Comparison of ENCODE assay signal across 19 mouse cellular contexts in the genomic region with DNA sequence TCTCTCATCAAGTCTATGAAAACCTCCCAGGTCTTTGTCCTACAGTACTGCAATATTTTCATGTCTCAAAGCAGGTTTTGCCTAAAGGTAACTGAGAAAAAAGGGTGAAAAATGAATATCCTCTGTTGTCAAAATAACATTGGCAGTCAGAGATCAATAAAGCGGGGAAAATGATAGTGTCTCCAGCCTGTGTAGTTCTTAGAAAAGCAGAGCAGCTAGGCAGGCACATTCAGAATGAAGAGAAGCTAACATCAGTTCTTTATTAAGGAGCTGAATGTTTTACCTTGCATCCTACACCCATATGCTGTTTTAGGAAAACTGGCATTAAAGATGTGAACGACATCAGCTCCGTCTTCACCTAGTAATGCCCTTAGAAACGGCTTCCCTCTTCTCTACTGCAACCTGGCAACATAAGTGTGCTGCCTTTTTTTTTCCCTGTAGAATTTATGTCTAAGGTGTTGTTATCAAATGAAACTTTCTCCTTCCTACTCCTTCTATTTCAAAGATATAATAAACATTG.
DNase-seq lines count a peak whose midpoint lies in the region; ATAC-seq and TF ChIP-seq lines count a peak whose summit lies in the region.
"Had no signal": no experiment of that assay in that cellular context is flagged by ENCODE, and none has a peak within 500 bp of the region (broad histone marks: within the 10 kb centered on the region; RNA-seq: fewer than 3 reads in every experiment).

No protein-coding gene starts in this region.

- H3K36me3 ChIP-seq in forebrain, embryonic 14.5 days (ENCODE audit: control insufficient read depth, insufficient read depth, low read length): no peaks in the 10 kb centered on the region
- no peaks in the 10 kb centered on the region for H3K36me3 ChIP-seq in forebrain, embryonic 11.5 days (ENCODE audit: control insufficient read depth, insufficient read depth, low read length)
- no peaks in the 10 kb centered on the region for H3K36me3 ChIP-seq in hindbrain, postnatal 0 days (ENCODE audit: insufficient read depth, low read length)
- H3K36me3 ChIP-seq in hindbrain, embryonic 10.5 days: no peaks in the 10 kb centered on the region
- H3K36me3 ChIP-seq in forebrain, postnatal 0 days (ENCODE audit: insufficient read depth): no peaks in the 10 kb centered on the region
- H3K36me3 ChIP-seq: embryonic facial prominence, embryonic 13.5 days; heart, embryonic 10.5 days; heart, embryonic 15.5 days had no signal

- peaks cover 24% of the 10 kb centered on the region for H3K4me1 ChIP-seq in forebrain, embryonic 14.5 days (ENCODE audit: control insufficient read depth, insufficient read depth, low read length)
- peaks cover 3% of the 10 kb centered on the region; the same call in 1 of the 2 replicates for H3K4me1 ChIP-seq in forebrain, embryonic 11.5 days (replicated peaks; ENCODE audit: control insufficient read depth, insufficient read depth, low read length)
- H3K4me1 ChIP-seq in hindbrain, postnatal 0 days (ENCODE audit: insufficient read depth, low read length): peaks cover 4% of the 10 kb centered on the region; the same call in 1 of the 2 replicates
- peaks cover 17% of the 10 kb centered on the region for H3K4me1 ChIP-seq in hindbrain, embryonic 10.5 days (replicated peaks)
- H3K4me1 ChIP-seq in forebrain, postnatal 0 days (ENCODE audit: insufficient read depth): peaks cover 4% of the 10 kb centered on the region
- H3K4me1 ChIP-seq: heart, embryonic 15.5 days had no signal

- no peak for TF ChIP-seq POLR2A in brain, embryonic 14.5 days (IDR thresholded peaks at IDR 0.05; ENCODE audit: borderline replicate concordance, extremely low read depth, insufficient read depth, insufficient read length, poor library complexity, severe bottlenecking)

- peak overlapping the region; percentile 38; the same call in 1 of the 2 replicates for H3K9ac ChIP-seq in forebrain, embryonic 14.5 days (ENCODE audit: low read length)
- no peak overlapping the region for H3K9ac ChIP-seq in forebrain, embryonic 11.5 days (ENCODE audit: low read length)
- peak overlapping the region; percentile 46 for H3K9ac ChIP-seq in hindbrain, postnatal 0 days (replicated peaks; ENCODE audit: low read length)
- peak overlapping the region; percentile 54 for H3K9ac ChIP-seq in forebrain, postnatal 0 days
- H3K9ac ChIP-seq: embryonic facial prominence, embryonic 13.5 days; heart, embryonic 15.5 days had no signal

- no peak overlapping the region for H3K4me3 ChIP-seq in forebrain, embryonic 14.5 days (ENCODE audit: low read depth, low read length)
- H3K4me3 ChIP-seq in forebrain, embryonic 11.5 days (ENCODE audit: low read depth, low read length): no peak overlapping the region
- H3K4me3 ChIP-seq in hindbrain, postnatal 0 days (ENCODE audit: low read length): no peak overlapping the region
- no peak overlapping the region for H3K4me3 ChIP-seq in hindbrain, embryonic 10.5 days
- H3K4me3 ChIP-seq in forebrain, postnatal 0 days (ENCODE audit: low read depth, low read length): no peak overlapping the region
- H3K4me3 ChIP-seq: embryonic facial prominence, embryonic 13.5 days; heart, embryonic 10.5 days; heart, embryonic 15.5 days had no signal

- peak overlapping the region; percentile 73 for H3K27ac ChIP-seq in forebrain, embryonic 14.5 days (ENCODE audit: low read depth, low read length)
- H3K27ac ChIP-seq in forebrain, embryonic 11.5 days (ENCODE audit: low read depth, low read length): no peak overlapping the region
- peak overlapping the region; percentile 79 for H3K27ac ChIP-seq in hindbrain, postnatal 0 days
- no peak overlapping the region for H3K27ac ChIP-seq in hindbrain, embryonic 10.5 days
- peak overlapping the region; percentile 93 for H3K27ac ChIP-seq in forebrain, postnatal 0 days (ENCODE audit: low read depth, low read length)
- H3K27ac ChIP-seq: embryonic facial prominence, embryonic 13.5 days; heart, embryonic 10.5 days; heart, embryonic 15.5 days had no signal

- peak overlapping the region; percentile 4; the same call in 1 of the 2 replicates for H3K4me2 ChIP-seq in forebrain, embryonic 14.5 days (ENCODE audit: low read length)
- no peak overlapping the region for H3K4me2 ChIP-seq in forebrain, embryonic 11.5 days (ENCODE audit: low read depth, low read length, severe bottlenecking)
- peak overlapping the region; percentile 30 for H3K4me2 ChIP-seq in hindbrain, postnatal 0 days (ENCODE audit: low read depth, low read length)
- H3K4me2 ChIP-seq in forebrain, postnatal 0 days (ENCODE audit: low read depth): peak overlapping the region; percentile 35
- H3K4me2 ChIP-seq: embryonic facial prominence, embryonic 13.5 days; heart, embryonic 15.5 days had no signal

- ATAC-seq in forebrain, embryonic 14.5 days: no peak
- no peak for ATAC-seq in forebrain, embryonic 11.5 days (replicated peaks; ENCODE audit: low FRiP score)
- ATAC-seq in hindbrain, postnatal 0 days: no peak
- ATAC-seq in forebrain, postnatal 0 days: no peak
- ATAC-seq: activated CD4-positive, CD25-positive, alpha-beta regulatory T cell, adult 4 months; intestine, embryonic 16.5 days; Patski had no signal

- H3K27me3 ChIP-seq in forebrain, embryonic 14.5 days (replicated peaks; ENCODE audit: control insufficient read depth, insufficient read depth, low read length): no peaks in the 10 kb centered on the region
- no peaks in the 10 kb centered on the region for H3K27me3 ChIP-seq in forebrain, embryonic 11.5 days (ENCODE audit: control insufficient read depth, insufficient read depth, low read length)
- H3K27me3 ChIP-seq in hindbrain, postnatal 0 days (ENCODE audit: insufficient read depth, low read length): no peaks in the 10 kb centered on the region
- no peaks in the 10 kb centered on the region for H3K27me3 ChIP-seq in hindbrain, embryonic 10.5 days (ENCODE audit: insufficient read depth, poor library complexity, severe bottlenecking)
- H3K27me3 ChIP-seq in forebrain, postnatal 0 days (ENCODE audit: insufficient read depth, low read length): no peaks in the 10 kb centered on the region
- H3K27me3 ChIP-seq: CH12.LX; embryonic facial prominence, embryonic 13.5 days; heart, embryonic 15.5 days; Patski had no signal

- 64% methylated on average over 4 of the region's 4 CpGs for WGBS in forebrain, embryonic 14.5 days
- WGBS in forebrain, embryonic 11.5 days: 80% methylated on average over 4 of the region's 4 CpGs
- WGBS in hindbrain, postnatal 0 days: 44% methylated on average over 4 of the region's 4 CpGs
- 89% methylated on average over 4 of the region's 4 CpGs for WGBS in hindbrain, embryonic 10.5 days
- WGBS in forebrain, postnatal 0 days: 39% methylated on average over 4 of the region's 4 CpGs

- DNase-seq in forebrain, embryonic 14.5 days (ENCODE audit: low spot score): no peak
- DNase-seq in forebrain, embryonic 11.5 days (ENCODE audit: low spot score): no peak
- no peak for DNase-seq in hindbrain, postnatal 0 days (ENCODE audit: low spot score)
- DNase-seq in hindbrain, embryonic 10.5 days (ENCODE audit: low spot score): no peak
- peak; percentile 52 for DNase-seq in brain, embryonic 14.5 days (ENCODE audit: low read depth)
- peak; percentile 64 for DNase-seq in forebrain, postnatal 0 days
- DNase-seq in left cerebral cortex, adult 8-10 months (ENCODE audit: low spot score in 2 of 2): no peak
- DNase-seq: adrenal gland, postnatal 14 days; gastrocnemius, postnatal 10 days; heart, adult 18-20 months; heart, postnatal 14 days; kidney, adult 2 months had no signal

- no peaks in the 10 kb centered on the region for H3K9me3 ChIP-seq in forebrain, embryonic 14.5 days (replicated peaks; ENCODE audit: control insufficient read depth, low read length)
- H3K9me3 ChIP-seq in forebrain, embryonic 11.5 days (ENCODE audit: control insufficient read depth, low read length): no peaks in the 10 kb centered on the region
- no peaks in the 10 kb centered on the region for H3K9me3 ChIP-seq in hindbrain, postnatal 0 days (ENCODE audit: low read length)
- H3K9me3 ChIP-seq in hindbrain, embryonic 10.5 days: no peaks in the 10 kb centered on the region
- H3K9me3 ChIP-seq in forebrain, postnatal 0 days (ENCODE audit: low read length): no peaks in the 10 kb centered on the region
- H3K9me3 ChIP-seq: embryonic facial prominence, embryonic 13.5 days; heart, embryonic 10.5 days; heart, embryonic 15.5 days had no signal

- no peak for TF ChIP-seq CTCF in hindbrain, postnatal 0 days (IDR thresholded peaks at IDR 0.05; ENCODE audit: low read depth)
- no peak for TF ChIP-seq CTCF in brain, embryonic 14.5 days (IDR thresholded peaks at IDR 0.05; ENCODE audit: borderline replicate concordance, extremely low read depth, insufficient read depth, insufficient read length)
- no peak for TF ChIP-seq CTCF in forebrain, postnatal 0 days (IDR thresholded peaks at IDR 0.05; ENCODE audit: low read depth)

Comparison
In these comparisons a context has a peak if more than half of its experiments do, and no peak if none do; other contexts are left out.
1. DNase-seq: peak in brain, embryonic 14.5 days (single experiment) and forebrain, postnatal 0 days (single experiment); none in forebrain, embryonic 14.5 days (single experiment), forebrain, embryonic 11.5 days (single experiment), hindbrain, postnatal 0 days (single experiment), hindbrain, embryonic 10.5 days (single experiment) and left cerebral cortex, adult 8-10 months (0 of 2).
2. H3K27ac ChIP-seq: peak in forebrain, embryonic 14.5 days (single experiment), hindbrain, postnatal 0 days (single experiment) and forebrain, postnatal 0 days (single experiment); none in forebrain, embryonic 11.5 days (single experiment) and hindbrain, embryonic 10.5 days (single experiment).